Mouse (Mus musculus) ES-Bruce4 (cell line): ENCODE measurements around the gene Unc5c. TPM values are rescaled to one million over a fixed set of nuclear protein-coding genes. Genes with fewer than 3 reads are reported as not detected.

ENCODE experiments used
- H3K27ac ChIP-seq: 2 replicates; pipeline ENCODE4 v1.5.1; 2012; ENCODE audit warnings: low read length, inconsistent platforms; ENCODE audit not compliant: insufficient read depth
- H3K27me3 ChIP-seq: 2 replicates; pipeline ENCODE4 v1.6.1; 2012; ENCODE audit warnings: mild to moderate bottlenecking, low read length, inconsistent platforms; ENCODE audit not compliant: control insufficient read depth, poor library complexity, insufficient read depth, severe bottlenecking
- H3K36me3 ChIP-seq: 2 replicates; pipeline ENCODE4 v1.6.1; 2012; ENCODE audit warnings: inconsistent platforms, mild to moderate bottlenecking, low read length, moderate library complexity; ENCODE audit not compliant: control insufficient read depth, poor library complexity, insufficient read depth, severe bottlenecking
- H3K4me1 ChIP-seq: one replicate; pipeline ENCODE4 v1.8.1; 2011; ENCODE audit warnings: low read length; ENCODE audit not compliant: control insufficient read depth, insufficient read depth
- H3K4me3 ChIP-seq: 2 replicates; pipeline ENCODE4 v1.5.1; 2011; ENCODE audit warnings: low read depth, mild to moderate bottlenecking, low read length
- H3K9ac ChIP-seq: 2 replicates; pipeline ENCODE4 v1.6.1; 2012; ENCODE audit warnings: low read depth, mild to moderate bottlenecking, inconsistent platforms; ENCODE audit not compliant: poor library complexity, severe bottlenecking
- H3K9me3 ChIP-seq: replicated peaks from 2 replicates; pipeline ENCODE4 v1.6.1; 2012; ENCODE audit warnings: mild to moderate bottlenecking, low read length, inconsistent platforms; ENCODE audit not compliant: control insufficient read depth, poor library complexity, insufficient read depth, severe bottlenecking
- CTCF ChIP-seq: IDR thresholded peaks from one replicate; pipeline ENCODE4 v1.8.1; 2011; ENCODE audit warnings: low read depth, low read length
- EP300 ChIP-seq: IDR thresholded peaks from 2 replicates; pipeline ENCODE4 v1.6.1; 2011; ENCODE audit warnings: low read depth, low read length; ENCODE audit not compliant: insufficient read depth
- POLR2A ChIP-seq: IDR thresholded peaks from one replicate; pipeline ENCODE4 v1.8.1; 2011; ENCODE audit warnings: low read length; ENCODE audit not compliant: insufficient read depth
- polyA plus RNA-seq: library from polyadenylated mRNA; stranded (reverse); fragments of >200 nt; gene quantifications from 2 replicates; pipeline ENCODE4 v1.2.4, GENCODE M21; 2011; ENCODE audit warnings: low read depth; ENCODE audit not compliant: missing spikeins, insufficient read depth, insufficient read length

Gene Unc5c
- polyA plus RNA-seq, 1 experiment, result 1.0 TPM

DNA sequence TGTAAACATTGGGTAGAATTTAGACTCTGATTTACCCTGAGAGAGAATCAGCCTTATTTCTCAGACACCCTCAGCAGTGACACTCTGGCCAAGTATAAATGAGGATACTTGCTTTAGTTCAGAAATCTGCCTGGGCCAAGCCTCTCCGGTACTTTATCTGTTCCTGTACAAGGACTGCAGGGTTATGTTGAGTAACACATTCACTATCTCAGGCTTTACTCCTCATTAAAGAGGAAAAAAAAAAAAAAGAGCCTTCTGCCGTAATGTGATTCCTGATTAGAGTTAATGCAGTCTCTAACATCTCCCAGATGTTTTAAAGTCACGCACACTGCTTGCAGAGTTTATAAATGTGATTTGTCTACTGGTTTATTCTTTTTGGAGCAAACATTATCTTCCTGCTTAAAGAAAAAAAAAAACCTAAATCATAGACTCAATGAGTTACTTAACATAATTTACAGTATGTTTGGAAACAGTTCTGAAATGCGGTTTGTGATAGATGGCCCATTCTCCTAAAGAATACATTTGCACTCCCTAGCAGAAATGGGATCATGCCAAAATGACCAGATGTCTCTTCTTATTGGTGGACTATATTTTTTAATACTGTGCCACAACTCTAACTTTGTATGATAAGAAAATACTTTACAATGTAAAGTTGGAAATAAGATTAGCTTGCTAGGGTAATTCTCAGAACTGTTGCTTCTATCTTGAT, 33.5 kb downstream of the Unc5c start:
- no peak overlapping the region for H3K9ac ChIP-seq
- no peak overlapping the region for H3K27ac ChIP-seq
- H3K4me1 ChIP-seq, result no peaks in the 10 kb centered on the region
- no peak for TF ChIP-seq POLR2A
- no peaks in the 10 kb centered on the region for H3K36me3 ChIP-seq
- H3K4me3 ChIP-seq, result no peak overlapping the region
- H3K9me3 ChIP-seq, result no peaks in the 10 kb centered on the region
- H3K27me3 ChIP-seq, result no peaks in the 10 kb centered on the region

DNA sequence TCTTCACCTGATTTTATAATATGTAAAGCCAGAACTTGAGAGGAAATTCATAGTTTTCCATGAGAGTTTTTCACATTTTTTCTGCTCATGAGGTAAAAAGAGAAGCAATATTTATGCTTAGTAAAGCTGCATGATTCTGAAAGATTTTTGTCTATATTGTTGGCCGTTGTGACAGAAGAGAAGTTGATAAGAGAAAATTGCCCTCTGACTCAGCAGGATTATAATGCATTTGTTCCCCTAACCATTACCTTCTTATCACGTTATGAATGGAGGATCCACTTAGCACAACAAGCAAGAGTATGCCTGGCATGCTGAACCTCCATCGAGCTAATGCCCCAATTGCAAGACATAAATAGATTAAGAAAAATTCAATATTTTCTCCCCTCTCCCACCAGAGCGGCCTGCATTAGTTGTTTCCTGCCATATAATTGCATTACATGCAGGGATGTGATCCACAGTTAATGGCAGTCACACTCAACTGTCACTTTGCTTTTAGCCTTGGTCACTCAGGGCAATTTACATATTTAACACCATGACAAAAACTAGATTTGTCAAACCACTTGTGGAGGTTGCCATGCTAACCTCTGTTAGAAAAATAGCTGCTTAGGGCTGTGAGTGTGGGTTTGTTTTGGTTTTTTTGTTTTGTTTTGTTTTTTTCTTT, 37.0 kb downstream of the Unc5c start:
- no peaks in the 10 kb centered on the region for H3K4me1 ChIP-seq
- no peak overlapping the region for H3K9ac ChIP-seq
- H3K27ac ChIP-seq, result no peak overlapping the region
- H3K4me3 ChIP-seq, result no peak overlapping the region
- H3K9me3 ChIP-seq, result no peaks in the 10 kb centered on the region
- H3K27me3 ChIP-seq, result no peaks in the 10 kb centered on the region
- no peak for TF ChIP-seq CTCF
- no peak for TF ChIP-seq EP300
- no peak for TF ChIP-seq POLR2A
- no peaks in the 10 kb centered on the region for H3K36me3 ChIP-seq

DNA sequence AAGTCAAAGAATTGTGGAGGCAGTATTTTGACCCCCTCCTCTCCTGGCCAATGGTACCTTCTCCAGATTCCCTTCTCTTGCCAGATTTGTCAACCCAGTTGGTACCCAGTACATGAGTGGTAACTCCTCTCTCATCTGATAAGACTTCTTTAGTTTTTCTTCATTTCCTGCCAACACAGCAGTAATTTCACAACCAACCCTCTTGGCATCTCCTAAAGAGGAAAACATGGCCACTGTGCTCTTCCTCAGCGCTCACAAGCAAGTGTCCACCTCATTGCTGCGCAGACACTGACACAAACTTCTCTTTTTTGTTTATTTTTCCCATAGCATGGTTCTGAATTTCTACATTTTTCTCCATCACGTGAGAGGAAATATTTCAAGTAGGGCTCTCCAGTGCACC, 38.3 kb downstream of the Unc5c start:
- Histone ChIP-seq H3K4me1 (no peaks in the 10 kb centered on the region), H3K27ac (no peak overlapping the region), H3K9me3 (no peaks in the 10 kb centered on the region), H3K4me3 (no peak overlapping the region), H3K27me3 (no peaks in the 10 kb centered on the region), H3K9ac (no peak overlapping the region), H3K36me3 (no peaks in the 10 kb centered on the region)
- TF ChIP-seq EP300, result no peak
- TF ChIP-seq CTCF, result no peak
- TF ChIP-seq POLR2A, result no peak

DNA sequence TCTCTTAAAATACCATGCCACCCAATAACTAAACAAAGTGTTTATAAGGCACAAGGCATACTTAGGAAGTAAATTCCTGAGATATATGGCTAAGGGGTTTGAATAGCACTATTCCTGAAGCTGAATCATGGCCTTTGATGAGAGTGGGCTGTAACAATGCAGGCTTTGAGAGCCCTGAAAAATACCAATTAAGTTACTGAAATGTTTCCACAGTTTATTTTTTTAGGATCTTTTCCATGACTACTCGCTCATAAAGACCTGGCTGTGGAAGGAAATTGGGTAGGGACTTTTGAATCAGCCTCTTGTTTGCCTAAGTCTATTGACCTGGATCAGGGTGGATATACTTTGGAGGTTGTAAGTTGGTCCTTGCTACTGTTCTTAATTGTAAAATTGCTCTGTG, 44.8 kb downstream of the Unc5c start:
- no peak overlapping the region for H3K9ac ChIP-seq
- H3K9me3 ChIP-seq, result no peaks in the 10 kb centered on the region
- TF ChIP-seq POLR2A, result no peak
- TF ChIP-seq EP300, result no peak
- TF ChIP-seq CTCF, result no peak
- H3K36me3 ChIP-seq, result no peaks in the 10 kb centered on the region
- no peaks in the 10 kb centered on the region for H3K4me1 ChIP-seq
- H3K4me3 ChIP-seq, result no peak overlapping the region
- no peak overlapping the region for H3K27ac ChIP-seq
- H3K27me3 ChIP-seq, result no peaks in the 10 kb centered on the region

DNA sequence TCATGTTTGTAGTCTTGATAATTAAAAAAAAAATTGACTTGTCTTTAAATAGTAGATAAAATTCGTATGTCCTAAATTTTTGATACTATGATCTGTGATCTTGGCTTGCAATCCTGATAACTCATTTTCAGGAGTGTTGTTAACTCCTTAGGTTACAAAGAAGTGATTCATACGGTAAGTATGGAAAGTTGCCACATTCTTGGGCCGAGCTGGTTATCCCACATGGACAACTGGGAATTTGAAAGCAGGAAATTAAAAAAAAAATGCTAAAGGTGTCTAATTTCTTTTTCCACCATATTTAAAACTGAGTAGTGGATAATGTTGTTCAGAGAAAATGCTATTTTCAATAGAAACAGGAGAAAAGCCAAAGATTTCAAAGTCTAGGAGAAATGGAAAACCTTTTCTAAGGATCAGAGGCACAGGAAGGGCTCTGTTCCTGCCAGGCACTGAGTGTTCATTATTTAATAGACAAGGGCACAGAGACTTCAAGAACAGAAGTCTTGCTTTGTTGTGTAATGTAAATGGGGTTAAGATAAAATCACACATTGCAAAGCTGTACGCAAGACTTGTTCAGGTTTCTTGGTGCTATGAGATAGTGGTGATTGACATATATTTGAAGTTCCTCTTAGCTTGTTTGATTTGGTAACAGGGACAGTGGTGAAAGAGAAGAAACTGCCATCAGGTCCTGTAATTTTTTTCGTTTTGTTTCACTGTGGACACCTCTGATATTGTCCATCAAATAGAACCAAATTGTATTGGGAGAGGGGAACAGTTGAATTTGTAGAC, 46.4 kb downstream of the Unc5c start:
- TF ChIP-seq CTCF (no peak), POLR2A (no peak), EP300 (no peak)
- Histone ChIP-seq H3K4me3 (no peak overlapping the region), H3K27ac (no peak overlapping the region), H3K9ac (no peak overlapping the region), H3K9me3 (no peaks in the 10 kb centered on the region), H3K4me1 (no peaks in the 10 kb centered on the region), H3K36me3 (no peaks in the 10 kb centered on the region), H3K27me3 (no peaks in the 10 kb centered on the region)

DNA sequence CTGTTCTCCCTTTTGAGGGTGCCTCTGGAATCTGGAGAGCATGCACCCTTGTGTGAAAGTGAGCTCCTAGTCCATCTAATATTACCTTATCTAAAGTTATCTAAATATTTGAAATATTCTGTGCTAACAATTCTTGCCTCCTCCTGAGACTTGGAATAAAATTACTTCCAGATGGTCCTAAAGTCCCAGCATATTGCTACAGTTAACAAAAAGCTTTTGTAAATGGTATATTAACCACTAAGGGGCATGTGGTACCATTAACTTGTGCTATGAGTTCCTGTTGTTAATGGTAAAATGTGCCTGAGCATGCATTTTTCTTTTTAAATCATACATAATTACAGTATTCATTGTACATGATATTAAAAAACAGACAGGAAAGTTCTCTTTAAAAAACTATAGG, 63.7 kb downstream of the Unc5c start:
- H3K27ac ChIP-seq, result no peak overlapping the region
- H3K4me1 ChIP-seq, result no peaks in the 10 kb centered on the region
- no peak overlapping the region for H3K4me3 ChIP-seq
- H3K9ac ChIP-seq, result no peak overlapping the region
- no peaks in the 10 kb centered on the region for H3K36me3 ChIP-seq
- H3K9me3 ChIP-seq, result no peaks in the 10 kb centered on the region
- TF ChIP-seq EP300 (no peak), POLR2A (no peak), CTCF (no peak)
- H3K27me3 ChIP-seq, result no peaks in the 10 kb centered on the region
